Mouse (Mus musculus): ENCODE data around the gene Dlx5. TPM values are rescaled to one million over a fixed set of nuclear protein-coding genes. Genes with fewer than 3 reads are reported as not detected.

Gene Dlx5
- polyA plus RNA-seq, 1 experiment from 2014 or later, result 1.5 TPM

DNA sequence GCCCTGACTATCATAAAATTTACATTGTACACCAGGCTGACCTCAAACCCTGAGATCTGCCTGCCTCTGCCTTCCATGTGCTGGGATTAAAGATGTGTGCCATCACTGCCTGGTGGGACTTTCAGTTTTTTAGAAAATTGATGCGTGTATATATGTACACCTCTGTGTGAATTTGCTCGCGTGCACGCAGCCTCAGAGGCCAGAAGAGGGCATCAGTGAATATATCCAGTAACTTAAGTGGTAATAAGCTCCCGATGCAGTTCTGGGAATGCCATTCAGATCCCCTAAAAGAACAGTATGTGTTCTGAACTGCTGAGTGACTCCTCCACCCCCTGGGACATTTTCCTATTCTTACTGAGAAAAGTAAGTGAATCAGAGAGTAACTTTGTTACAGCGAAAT lies 8.2 kb upstream of the Dlx5 start:
- Histone ChIP-seq H3K27ac (ENCODE audit: low read length) (no peak overlapping the region), H3K36me3 (ENCODE audit: control insufficient read depth, insufficient read depth, low read length) (no peaks in the 10 kb centered on the region), H3K27me3 (replicated peaks; ENCODE audit: control insufficient read depth, insufficient read depth, low read length) (peaks cover 7% of the 10 kb centered on the region), H3K4me1 (ENCODE audit: control insufficient read depth, insufficient read depth, low read length) (no peaks in the 10 kb centered on the region), H3K9ac (ENCODE audit: low read depth, low read length) (no peak overlapping the region), H3K9me3 (ENCODE audit: control insufficient read depth, low read length) (no peaks in the 10 kb centered on the region), H3K4me2 (ENCODE audit: low read depth, low read length) (no peak overlapping the region), H3K4me3 (ENCODE audit: low read length) (no peak overlapping the region)
- WGBS, result 64% methylated on average over 6 of the region's 6 CpGs
- no peak for ATAC-seq

DNA sequence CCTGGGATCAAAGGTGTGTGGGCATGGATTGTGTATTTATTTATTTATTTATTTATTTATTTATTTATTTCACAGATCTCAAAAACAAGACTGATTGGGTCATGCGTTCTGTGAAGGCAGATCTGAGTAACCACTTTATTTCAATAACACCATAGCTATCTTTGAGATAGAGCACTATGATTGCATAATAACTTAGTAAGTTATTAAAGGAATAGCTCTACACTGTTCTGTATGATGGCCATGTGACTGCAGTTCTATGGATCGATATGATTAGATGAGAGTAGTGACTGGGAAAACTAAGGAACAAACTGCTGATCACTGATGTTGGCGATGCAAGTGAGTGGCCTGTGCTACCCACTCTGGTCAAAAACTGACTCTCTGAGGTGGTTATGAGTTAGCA lies 4.3 kb upstream of the Dlx5 start:
- WGBS, result 69% methylated on average over 3 of the region's 3 CpGs
- Histone ChIP-seq H3K9ac (ENCODE audit: low read depth, low read length) (no peak overlapping the region), H3K27me3 (replicated peaks; ENCODE audit: control insufficient read depth, insufficient read depth, low read length) (peaks cover 40% of the 10 kb centered on the region), H3K27ac (ENCODE audit: low read length) (no peak overlapping the region), H3K36me3 (ENCODE audit: control insufficient read depth, insufficient read depth, low read length) (no peaks in the 10 kb centered on the region), H3K4me2 (ENCODE audit: low read depth, low read length) (no peak overlapping the region), H3K4me3 (ENCODE audit: low read length) (no peak overlapping the region), H3K4me1 (ENCODE audit: control insufficient read depth, insufficient read depth, low read length) (peaks cover 4% of the 10 kb centered on the region), H3K9me3 (ENCODE audit: control insufficient read depth, low read length) (no peaks in the 10 kb centered on the region)
- ATAC-seq, result peak; percentile 78

DNA sequence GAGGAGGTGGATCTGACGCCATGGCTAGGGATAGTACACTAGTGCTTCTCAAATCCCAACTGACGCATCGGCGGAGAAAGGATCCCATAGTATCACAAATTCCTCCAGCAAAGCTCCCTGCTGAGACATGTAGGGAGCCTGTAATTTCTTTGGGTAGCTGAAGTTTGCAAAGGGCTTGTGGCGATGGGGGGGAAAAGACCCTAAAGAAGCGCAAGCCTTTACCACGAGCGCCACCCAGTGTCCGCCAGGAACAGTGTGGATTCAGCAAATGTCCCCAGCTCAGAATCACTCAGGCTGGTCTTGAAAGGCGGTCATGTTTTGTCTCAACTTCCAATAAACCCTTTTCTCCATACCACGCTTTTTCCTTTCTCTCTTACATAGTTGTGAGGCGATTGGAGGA lies 3.0 kb upstream of the Dlx5 start:
- Histone ChIP-seq H3K9me3 (ENCODE audit: control insufficient read depth, low read length) (no peaks in the 10 kb centered on the region), H3K9ac (ENCODE audit: low read depth, low read length) (no peak overlapping the region), H3K27me3 (replicated peaks; ENCODE audit: control insufficient read depth, insufficient read depth, low read length) (peaks cover 49% of the 10 kb centered on the region), H3K4me3 (ENCODE audit: low read length) (no peak overlapping the region), H3K4me1 (ENCODE audit: control insufficient read depth, insufficient read depth, low read length) (peaks cover 7% of the 10 kb centered on the region), H3K27ac (ENCODE audit: low read length) (no peak overlapping the region), H3K4me2 (ENCODE audit: low read depth, low read length) (no peak overlapping the region), H3K36me3 (ENCODE audit: control insufficient read depth, insufficient read depth, low read length) (no peaks in the 10 kb centered on the region)
- WGBS, result 4% methylated on average over 12 of the region's 12 CpGs
- no peak for ATAC-seq

DNA sequence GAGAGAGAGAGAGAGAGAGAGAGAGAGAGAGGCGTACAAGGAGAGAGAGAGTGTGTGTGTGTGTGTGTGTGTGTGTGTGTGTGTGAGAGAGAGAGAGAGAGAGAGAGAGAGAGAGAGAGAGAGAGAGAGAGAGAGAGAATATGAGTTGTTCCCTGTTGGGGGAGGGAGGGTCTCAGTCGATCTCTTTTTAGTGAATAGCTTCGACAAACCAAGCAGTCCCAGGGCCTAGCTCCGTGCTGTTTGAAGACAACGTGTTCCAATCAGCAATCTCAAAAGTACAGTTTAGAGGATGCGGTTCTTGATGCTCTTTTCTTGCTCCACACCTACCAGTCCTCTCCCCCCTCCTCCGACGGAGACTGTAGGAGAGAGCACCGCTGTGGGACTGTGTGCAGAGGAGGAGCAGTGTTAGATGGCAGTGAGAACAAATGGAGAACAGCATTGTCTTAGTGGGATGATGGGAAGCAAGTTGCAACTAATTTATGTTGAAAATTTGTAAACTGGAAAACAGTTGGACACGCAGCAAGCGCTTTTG lies 447 bp upstream of the Dlx5 start:
- H3K27ac ChIP-seq (ENCODE audit: low read length), result no peak overlapping the region
- peaks cover 7% of the 10 kb centered on the region for H3K4me1 ChIP-seq (ENCODE audit: control insufficient read depth, insufficient read depth, low read length)
- no peak overlapping the region for H3K9ac ChIP-seq (ENCODE audit: low read depth, low read length)
- no peak for ATAC-seq
- H3K27me3 ChIP-seq (replicated peaks; ENCODE audit: control insufficient read depth, insufficient read depth, low read length), result peaks cover 60% of the 10 kb centered on the region
- no peaks in the 10 kb centered on the region for H3K9me3 ChIP-seq (ENCODE audit: control insufficient read depth, low read length)
- WGBS, result 16% methylated on average over 10 of the region's 11 CpGs
- no peak overlapping the region for H3K4me3 ChIP-seq (ENCODE audit: low read length)
- peak overlapping the region; percentile 77; the same call in 1 of the 2 replicates for H3K4me2 ChIP-seq (ENCODE audit: low read depth, low read length)
- no peaks in the 10 kb centered on the region for H3K36me3 ChIP-seq (ENCODE audit: control insufficient read depth, insufficient read depth, low read length)

DNA sequence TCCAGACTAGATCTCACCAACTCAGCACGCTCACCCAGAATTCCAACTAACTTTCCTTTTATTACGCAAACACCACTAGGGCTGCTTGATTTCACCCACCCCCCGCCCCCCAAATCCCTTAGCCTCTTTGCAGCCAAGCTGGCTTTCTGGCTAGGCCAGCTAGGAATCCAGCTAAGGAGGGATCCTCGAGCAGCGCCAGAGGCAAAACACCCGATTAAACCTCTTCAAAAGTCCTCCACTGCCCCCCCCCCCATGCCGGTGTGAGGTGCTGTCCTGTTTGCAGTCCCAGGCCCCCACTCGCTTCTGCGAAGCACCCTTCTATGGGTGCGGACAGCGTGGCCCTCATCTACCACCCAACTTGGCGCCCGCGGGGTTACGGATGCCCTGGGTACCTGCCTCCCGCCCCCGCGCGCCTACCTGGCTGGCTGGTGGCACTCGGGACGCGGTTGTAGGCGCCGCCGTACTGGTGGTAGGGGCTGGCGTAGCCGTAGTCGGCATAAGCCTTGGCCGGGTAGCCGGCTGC lies 709 bp downstream of the Dlx5 start:
- H3K4me2 ChIP-seq (ENCODE audit: low read depth, low read length), result peak overlapping the region; percentile 77
- H3K9me3 ChIP-seq (ENCODE audit: control insufficient read depth, low read length), result no peaks in the 10 kb centered on the region
- WGBS, result 1% methylated on average over 30 of the region's 30 CpGs
- 0 out of 2 replicates have a peak, but pooled peaks have one; percentile 22 for ATAC-seq
- peaks cover 7% of the 10 kb centered on the region for H3K4me1 ChIP-seq (ENCODE audit: control insufficient read depth, insufficient read depth, low read length)
- no peak overlapping the region for H3K27ac ChIP-seq (ENCODE audit: low read length)
- peaks cover 69% of the 10 kb centered on the region for H3K27me3 ChIP-seq (replicated peaks; ENCODE audit: control insufficient read depth, insufficient read depth, low read length)
- peak overlapping the region; percentile 37; the same call in 1 of the 2 replicates for H3K9ac ChIP-seq (ENCODE audit: low read depth, low read length)
- H3K4me3 ChIP-seq (ENCODE audit: low read length), result peak overlapping the region; percentile 48
- no peaks in the 10 kb centered on the region for H3K36me3 ChIP-seq (ENCODE audit: control insufficient read depth, insufficient read depth, low read length)

DNA sequence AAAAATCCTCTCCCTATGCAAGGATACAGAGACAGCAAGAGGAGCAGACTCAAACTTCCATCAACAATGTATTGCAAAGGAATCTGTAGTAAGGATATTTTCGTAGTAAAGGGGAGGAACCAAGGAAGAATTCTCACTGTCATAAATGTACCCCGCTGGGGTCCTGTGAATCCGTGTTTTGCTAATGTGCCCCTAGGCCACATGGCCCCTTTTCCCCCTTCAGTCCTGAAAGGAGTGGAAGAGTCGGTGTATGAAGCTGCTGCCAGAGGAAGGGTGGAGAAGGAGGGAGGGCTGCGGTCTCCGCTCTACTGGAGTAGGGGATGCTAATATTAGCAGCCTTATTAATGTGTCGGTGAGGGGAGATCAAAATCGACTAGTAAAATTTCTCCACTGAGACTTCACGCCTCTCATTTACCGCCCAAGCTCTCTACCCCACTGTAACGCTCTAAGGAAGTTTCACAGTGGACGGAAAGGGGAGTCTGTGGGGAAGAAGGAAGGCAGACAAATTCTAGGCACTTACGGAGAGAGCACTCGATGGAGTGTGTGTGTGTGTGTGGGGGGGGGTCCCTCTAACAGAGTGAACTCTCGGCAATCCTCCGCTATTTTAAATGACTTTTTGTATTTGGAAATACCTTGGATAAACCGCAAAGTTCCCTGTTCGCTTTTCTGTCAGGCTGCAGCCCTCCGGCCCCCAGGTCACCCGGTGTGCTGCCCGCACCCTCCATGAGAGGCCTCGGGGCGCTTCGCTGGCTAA lies 1.3 kb downstream of the Dlx5 start:
- H3K27ac ChIP-seq (ENCODE audit: low read length), result no peak overlapping the region
- H3K4me2 ChIP-seq (ENCODE audit: low read depth, low read length), result no peak overlapping the region
- H3K27me3 ChIP-seq (replicated peaks; ENCODE audit: control insufficient read depth, insufficient read depth, low read length), result peaks cover 76% of the 10 kb centered on the region
- H3K36me3 ChIP-seq (ENCODE audit: control insufficient read depth, insufficient read depth, low read length), result no peaks in the 10 kb centered on the region
- ATAC-seq, result no peak
- 3% methylated on average over 24 of the region's 24 CpGs for WGBS
- H3K4me1 ChIP-seq (ENCODE audit: control insufficient read depth, insufficient read depth, low read length), result peaks cover 7% of the 10 kb centered on the region
- no peaks in the 10 kb centered on the region for H3K9me3 ChIP-seq (ENCODE audit: control insufficient read depth, low read length)
- H3K9ac ChIP-seq (ENCODE audit: low read depth, low read length), result no peak overlapping the region
- peak overlapping the region; percentile 48; the same call in 1 of the 2 replicates for H3K4me3 ChIP-seq (ENCODE audit: low read length)

DNA sequence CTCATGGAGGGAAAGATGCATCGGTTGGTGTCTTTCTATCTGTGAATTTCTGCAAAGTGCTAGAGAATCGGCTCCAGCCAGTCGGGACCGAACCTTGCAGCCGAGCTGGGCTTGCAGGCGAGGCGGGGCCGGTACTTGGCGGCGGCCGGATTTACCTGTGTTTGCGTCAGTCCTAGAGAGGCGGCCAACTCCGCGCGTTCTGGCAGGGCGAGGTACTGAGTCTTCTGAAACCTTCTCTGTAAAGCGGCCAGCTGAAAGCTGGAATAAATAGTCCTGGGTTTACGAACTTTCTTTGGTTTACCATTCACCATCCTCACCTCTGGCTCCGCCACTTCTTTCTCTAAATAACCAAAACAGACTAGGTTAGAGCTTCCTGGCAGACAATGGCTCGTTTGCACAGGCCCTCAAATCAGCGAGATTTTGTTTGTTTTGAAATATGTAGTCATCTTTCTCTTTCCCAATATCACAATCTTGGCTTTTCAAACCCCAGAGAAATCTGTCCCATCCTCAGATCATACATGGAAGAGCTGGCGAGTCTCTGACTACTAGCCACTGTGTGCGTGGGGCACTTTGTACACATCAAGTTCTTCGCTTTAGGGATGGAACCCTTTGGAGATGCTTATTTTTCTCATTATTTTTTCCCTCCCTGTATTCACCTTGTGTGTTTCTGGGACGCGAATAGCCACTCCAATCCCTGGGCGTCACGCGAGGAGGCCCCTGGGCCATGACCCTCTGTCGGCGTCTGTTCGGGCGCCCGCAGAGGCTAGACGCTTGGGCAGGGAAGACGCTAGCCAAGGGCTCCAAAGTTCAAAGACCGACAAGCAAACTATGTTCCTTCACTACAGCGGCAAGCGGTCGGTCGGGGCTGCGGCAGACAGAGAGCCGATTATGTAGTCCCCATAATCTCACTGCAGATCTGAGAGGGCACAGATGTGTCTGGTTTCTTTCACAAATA lies 2.2 kb downstream of the Dlx5 start:
- Histone ChIP-seq H3K4me2 (ENCODE audit: low read depth, low read length) (no peak overlapping the region), H3K36me3 (ENCODE audit: control insufficient read depth, insufficient read depth, low read length) (no peaks in the 10 kb centered on the region), H3K4me1 (ENCODE audit: control insufficient read depth, insufficient read depth, low read length) (peaks cover 7% of the 10 kb centered on the region), H3K4me3 (ENCODE audit: low read length) (no peak overlapping the region), H3K9ac (ENCODE audit: low read depth, low read length) (no peak overlapping the region), H3K27me3 (replicated peaks; ENCODE audit: control insufficient read depth, insufficient read depth, low read length) (peaks cover 82% of the 10 kb centered on the region), H3K27ac (ENCODE audit: low read length) (no peak overlapping the region), H3K9me3 (ENCODE audit: control insufficient read depth, low read length) (no peaks in the 10 kb centered on the region)
- ATAC-seq, result no peak
- 3% methylated on average over 44 of the region's 44 CpGs for WGBS

DNA sequence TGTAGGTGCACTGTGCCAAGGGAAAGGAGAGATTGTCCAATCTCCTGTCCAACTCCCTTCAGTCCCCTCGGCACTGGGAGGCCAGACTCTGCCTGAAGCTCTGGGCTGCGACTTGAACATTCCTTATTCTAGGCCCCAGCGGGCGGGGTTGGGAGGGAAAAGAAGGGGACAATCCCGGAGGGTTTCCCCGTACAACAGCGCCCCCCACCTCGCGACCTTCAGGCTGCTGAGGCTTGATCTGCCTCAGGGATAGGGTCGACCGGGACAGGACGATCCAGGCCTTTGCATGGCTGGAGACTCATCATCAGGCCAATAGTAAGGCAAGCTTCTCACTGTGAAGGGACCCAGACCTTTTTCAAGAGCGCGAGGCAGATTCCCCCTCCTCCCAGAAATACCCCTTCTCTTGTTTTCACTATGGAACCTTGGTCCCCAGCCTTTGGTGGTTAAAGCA lies 3.0 kb downstream of the Dlx5 start:
- peaks cover 83% of the 10 kb centered on the region for H3K27me3 ChIP-seq (replicated peaks; ENCODE audit: control insufficient read depth, insufficient read depth, low read length)
- peaks cover 7% of the 10 kb centered on the region for H3K4me1 ChIP-seq (ENCODE audit: control insufficient read depth, insufficient read depth, low read length)
- no peak for ATAC-seq
- no peaks in the 10 kb centered on the region for H3K36me3 ChIP-seq (ENCODE audit: control insufficient read depth, insufficient read depth, low read length)
- no peaks in the 10 kb centered on the region for H3K9me3 ChIP-seq (ENCODE audit: control insufficient read depth, low read length)
- WGBS, result 3% methylated on average over 14 of the region's 14 CpGs
- H3K4me2 ChIP-seq (ENCODE audit: low read depth, low read length), result no peak overlapping the region
- H3K4me3 ChIP-seq (ENCODE audit: low read length), result no peak overlapping the region
- H3K27ac ChIP-seq (ENCODE audit: low read length), result no peak overlapping the region
- H3K9ac ChIP-seq (ENCODE audit: low read depth, low read length), result no peak overlapping the region
